Comparison of ENCODE assay signal across 8 mouse cellular contexts in the genomic region with DNA sequence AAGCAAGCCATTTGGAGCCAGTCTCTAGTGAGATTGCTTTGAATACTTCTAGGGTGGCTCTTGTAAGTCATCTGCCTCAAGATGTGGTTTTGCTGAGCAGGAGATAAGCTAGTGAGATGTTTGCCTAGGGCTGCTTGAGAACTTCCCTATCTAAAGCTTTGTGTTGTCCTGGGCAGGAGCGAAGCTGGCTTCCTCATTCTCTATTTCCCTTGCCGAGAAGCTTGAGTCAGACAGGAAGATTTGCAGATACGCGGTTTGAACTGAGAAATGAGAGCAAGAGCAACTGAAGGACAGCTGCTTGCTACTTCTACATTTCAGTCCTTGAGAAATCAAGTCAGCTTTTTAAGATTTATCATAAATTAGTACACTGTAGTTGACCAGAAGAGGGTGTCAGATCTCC. TPM values are rescaled to one million over a fixed set of nuclear protein-coding genes. Genes with fewer than 3 reads are reported as not detected.
A peak's percentile ranks its signal among the peaks of the same experiment; 100 is the strongest.
DNase-seq lines count a peak whose midpoint lies in the region; ATAC-seq and TF ChIP-seq lines count a peak whose summit lies in the region.

No protein-coding gene starts in this region.

- DNase-seq in forebrain, embryonic 14.5 days (ENCODE audit: low spot score), result no peak
- no peak for DNase-seq in thymus, postnatal 36 days
- no peak for DNase-seq in cerebellum, postnatal 36 days

- ATAC-seq in heart, embryonic 16.5 days (replicated peaks; ENCODE audit: extremely low read depth, insufficient read depth, low FRiP score), result no peak
- no peak for ATAC-seq in heart, embryonic 11.5 days (replicated peaks; ENCODE audit: insufficient number of reproducible peaks, low FRiP score, low TSS enrichment)
- ATAC-seq in forebrain, embryonic 14.5 days, result no peak
- ATAC-seq in cerebellum, adult (ENCODE audit: insufficient number of reproducible peaks, low FRiP score, low TSS enrichment), result no peak

- 45% methylated on average over 4 of the region's 4 CpGs for WGBS in heart, embryonic 16.5 days
- 46% methylated on average over 4 of the region's 4 CpGs for WGBS in heart, embryonic 11.5 days (ENCODE audit: insufficient replicate concordance)
- 60% methylated on average over 4 of the region's 4 CpGs for WGBS in forebrain, embryonic 14.5 days
- whole genome bisulfite sequencing in macrophage (ENCODE audit: missing documents), result 0% methylated on average over 4 of the region's 4 CpGs

- H3K9me3 ChIP-seq in heart, embryonic 16.5 days (replicated peaks; ENCODE audit: control insufficient read depth, low read length), result no peaks in the 10 kb centered on the region
- H3K9me3 ChIP-seq in heart, embryonic 11.5 days (replicated peaks; ENCODE audit: control insufficient read depth, low read length), result no peaks in the 10 kb centered on the region
- no peaks in the 10 kb centered on the region for H3K9me3 ChIP-seq in ES-Bruce4 (replicated peaks; ENCODE audit: control insufficient read depth, insufficient read depth, low read length, poor library complexity, severe bottlenecking)
- H3K9me3 ChIP-seq in forebrain, embryonic 14.5 days (replicated peaks; ENCODE audit: control insufficient read depth, low read length), result no peaks in the 10 kb centered on the region

- H3K9ac ChIP-seq in heart, embryonic 16.5 days (ENCODE audit: low read length), result no peak overlapping the region
- no peak overlapping the region for H3K9ac ChIP-seq in heart, embryonic 11.5 days (ENCODE audit: low read depth, low read length)
- peak overlapping the region; percentile 92 for H3K9ac ChIP-seq in ES-Bruce4 (ENCODE audit: low read depth, poor library complexity, severe bottlenecking)
- H3K9ac ChIP-seq in forebrain, embryonic 14.5 days (ENCODE audit: low read length), result no peak overlapping the region

- TF ChIP-seq POLR2A in ES-Bruce4 (IDR thresholded peaks at IDR 0.05; ENCODE audit: insufficient read depth, low read length), result no peak

- H3K36me3 ChIP-seq in heart, embryonic 16.5 days (ENCODE audit: control insufficient read depth, insufficient read depth), result peaks cover 22% of the 10 kb centered on the region
- peaks cover 5% of the 10 kb centered on the region for H3K36me3 ChIP-seq in heart, embryonic 11.5 days (ENCODE audit: control insufficient read depth, insufficient read depth, low read length)
- peaks cover 41% of the 10 kb centered on the region for H3K36me3 ChIP-seq in ES-Bruce4 (ENCODE audit: control insufficient read depth, insufficient read depth, low read length, poor library complexity, severe bottlenecking)
- peaks cover 32% of the 10 kb centered on the region for H3K36me3 ChIP-seq in forebrain, embryonic 14.5 days (ENCODE audit: control insufficient read depth, insufficient read depth, low read length)
- no peaks in the 10 kb centered on the region; the same call in 1 of the 2 replicates for H3K36me3 ChIP-seq in macrophage (ENCODE audit: inconsistent target)

- no peaks in the 10 kb centered on the region for H3K27me3 ChIP-seq in heart, embryonic 16.5 days (ENCODE audit: control insufficient read depth, insufficient read depth, low read length)
- H3K27me3 ChIP-seq in heart, embryonic 11.5 days (ENCODE audit: control insufficient read depth, insufficient read depth, low read length), result no peaks in the 10 kb centered on the region
- H3K27me3 ChIP-seq in ES-Bruce4 (ENCODE audit: control insufficient read depth, insufficient read depth, low read length, poor library complexity, severe bottlenecking), result no peaks in the 10 kb centered on the region
- no peaks in the 10 kb centered on the region for H3K27me3 ChIP-seq in forebrain, embryonic 14.5 days (replicated peaks; ENCODE audit: control insufficient read depth, insufficient read depth, low read length)

- peaks cover 24% of the 10 kb centered on the region for H3K79me2 ChIP-seq in macrophage (ENCODE audit: inconsistent target)

- 0 out of 2 replicates have a peak overlapping the region, but pooled peaks have one; percentile 18 for H3K27ac ChIP-seq in heart, embryonic 16.5 days (ENCODE audit: low read length)
- H3K27ac ChIP-seq in heart, embryonic 11.5 days (ENCODE audit: low read depth, low read length), result no peak overlapping the region
- H3K27ac ChIP-seq in ES-Bruce4 (ENCODE audit: insufficient read depth, low read length), result peak overlapping the region; percentile 77
- no peak overlapping the region for H3K27ac ChIP-seq in forebrain, embryonic 14.5 days (ENCODE audit: low read depth, low read length)
- peak overlapping the region; percentile 90 for H3K27ac ChIP-seq in macrophage

- TF ChIP-seq CTCF in ES-Bruce4 (IDR thresholded peaks at IDR 0.05; ENCODE audit: low read depth, low read length), result no peak

- TF ChIP-seq EP300 in ES-Bruce4 (IDR thresholded peaks at IDR 0.05; ENCODE audit: insufficient read depth, low read depth, low read length), result no peak

- H3K4me1 ChIP-seq in heart, embryonic 16.5 days (ENCODE audit: control insufficient read depth, insufficient read depth, low read length), result peaks cover 20% of the 10 kb centered on the region
- H3K4me1 ChIP-seq in heart, embryonic 11.5 days (ENCODE audit: control insufficient read depth, insufficient read depth, low read length), result peaks cover 8% of the 10 kb centered on the region
- H3K4me1 ChIP-seq in ES-Bruce4 (ENCODE audit: control insufficient read depth, insufficient read depth, low read length), result no peaks in the 10 kb centered on the region
- H3K4me1 ChIP-seq in forebrain, embryonic 14.5 days (ENCODE audit: control insufficient read depth, insufficient read depth, low read length), result peaks cover 11% of the 10 kb centered on the region

- no peak overlapping the region for H3K4me2 ChIP-seq in heart, embryonic 16.5 days (ENCODE audit: low read depth, low read length)
- H3K4me2 ChIP-seq in heart, embryonic 11.5 days, result no peak overlapping the region
- H3K4me2 ChIP-seq in forebrain, embryonic 14.5 days (ENCODE audit: low read length), result 0 out of 2 replicates have a peak overlapping the region, but pooled peaks have one; percentile 20

- no peak overlapping the region; the same call in 1 of the 2 replicates for H3K4me3 ChIP-seq in heart, embryonic 16.5 days (ENCODE audit: low read length)
- H3K4me3 ChIP-seq in heart, embryonic 11.5 days (ENCODE audit: low read depth, low read length), result no peak overlapping the region
- H3K4me3 ChIP-seq in ES-Bruce4 (ENCODE audit: low read depth, low read length) (no peak overlapping the region; the same call in 1 of the 2 replicates), macrophage (ENCODE audit: inconsistent target) (no peak overlapping the region)
- no peak overlapping the region for H3K4me3 ChIP-seq in forebrain, embryonic 14.5 days (ENCODE audit: low read depth, low read length)

RNA-seq across cellular contexts. Expression of a gene that starts 3.2 kb away (rescaled TPM):
- polyA plus RNA-seq in heart, embryonic 16.5 days (2015; fragmentation: Nextera tagmentation; extraction: Ambion mirVana), result 814 and 845 TPM in 2 replicates
- polyA plus RNA-seq in heart, embryonic 11.5 days (2014; fragmentation: Nextera tagmentation; extraction: Ambion mirVana), result 925 and 966 TPM in 2 replicates
- polyA plus RNA-seq in ES-Bruce4 (2011; ENCODE audit: insufficient read depth, insufficient read length, low read depth, missing spikeins) (1,660 and 1,729 TPM in 2 replicates), macrophage (2018) (597 to 1,790 TPM (median 1,385 TPM) in 3 replicates)
- polyA plus RNA-seq in forebrain, embryonic 14.5 days (2014; fragmentation: Nextera tagmentation; extraction: Ambion mirVana), result 1,006 and 1,170 TPM in 2 replicates
- 100 to 1,000 TPM; 101 to 576 (median 304) TPM for total RNA-seq in macrophage (2018; cell fraction: chromatin; rRNA removed)
- total RNA-seq in macrophage (2018; cell fraction: cytosol; rRNA removed), result 1,000 to 10,000 TPM; 1,050 to 1,807 (median 1,316) TPM
- total RNA-seq in macrophage (2018; cell fraction: nucleus; rRNA removed), result 100 to 1,000 TPM; 259 to 636 (median 352) TPM

RNA-seq across cellular contexts. Expression of a gene that starts 13.2 kb away (rescaled TPM):
- polyA plus RNA-seq in heart, embryonic 16.5 days (2015; fragmentation: Nextera tagmentation; extraction: Ambion mirVana), result 0.76 and 1.3 TPM in 2 replicates
- 0.06 and 0.07 TPM in 2 replicates for polyA plus RNA-seq in heart, embryonic 11.5 days (2014; fragmentation: Nextera tagmentation; extraction: Ambion mirVana)
- not detected in 2 replicates for polyA plus RNA-seq in ES-Bruce4 (2011; ENCODE audit: insufficient read depth, insufficient read length, low read depth, missing spikeins)
- polyA plus RNA-seq in forebrain, embryonic 14.5 days (2014; fragmentation: Nextera tagmentation; extraction: Ambion mirVana), result 0.10 and 0.19 TPM in 2 replicates
- 1,000 to 10,000 TPM in 22 of 26 experiments, 100 to 1,000 TPM in 4; 983 to 1,799 (median 1,306) TPM for total RNA-seq in macrophage (2018; cell fraction: chromatin; rRNA removed)
- total RNA-seq in macrophage (2018; cell fraction: cytosol; rRNA removed), result 100 to 1,000 TPM; 328 to 595 (median 441) TPM
- 1,000 to 10,000 TPM in 17 of 26 experiments, 100 to 1,000 TPM in 9; 644 to 1,542 (median 1,089) TPM for total RNA-seq in macrophage (2018; cell fraction: nucleus; rRNA removed)
- 163 to 667 TPM (median 409 TPM) in 3 replicates for polyA plus RNA-seq in macrophage (2018)

RNA-seq across cellular contexts. Expression of a gene that starts 13.7 kb away (rescaled TPM):
- 35.8 and 37.8 TPM in 2 replicates for polyA plus RNA-seq in heart, embryonic 16.5 days (2015; fragmentation: Nextera tagmentation; extraction: Ambion mirVana)
- polyA plus RNA-seq in heart, embryonic 11.5 days (2014; fragmentation: Nextera tagmentation; extraction: Ambion mirVana), result 23.9 and 30.2 TPM in 2 replicates
- polyA plus RNA-seq in ES-Bruce4 (2011; ENCODE audit: insufficient read depth, insufficient read length, low read depth, missing spikeins) (44.6 and 48.3 TPM in 2 replicates), macrophage (2018) (31.1 to 42.2 TPM (median 40.9 TPM) in 3 replicates)
- polyA plus RNA-seq in forebrain, embryonic 14.5 days (2014; fragmentation: Nextera tagmentation; extraction: Ambion mirVana), result 35.1 and 49.3 TPM in 2 replicates
- total RNA-seq in macrophage (2018; cell fraction: chromatin; rRNA removed), result 10 to 100 TPM; 10.6 to 49.7 (median 21.6) TPM
- 10 to 100 TPM; 19.8 to 52.3 (median 32.5) TPM for total RNA-seq in macrophage (2018; cell fraction: cytosol; rRNA removed)
- 10 to 100 TPM; 25.0 to 66.8 (median 38.6) TPM for total RNA-seq in macrophage (2018; cell fraction: nucleus; rRNA removed)

RNA-seq across cellular contexts. Expression of a gene that starts 14.4 kb away (rescaled TPM):
- polyA plus RNA-seq in heart, embryonic 16.5 days (2015; fragmentation: Nextera tagmentation; extraction: Ambion mirVana), result 207 and 237 TPM in 2 replicates
- polyA plus RNA-seq in heart, embryonic 11.5 days (2014; fragmentation: Nextera tagmentation; extraction: Ambion mirVana), result 173 and 197 TPM in 2 replicates
- 60.6 and 64.6 TPM in 2 replicates for polyA plus RNA-seq in ES-Bruce4 (2011; ENCODE audit: insufficient read depth, insufficient read length, low read depth, missing spikeins)
- polyA plus RNA-seq in forebrain, embryonic 14.5 days (2014; fragmentation: Nextera tagmentation; extraction: Ambion mirVana), result 233 TPM in 2 replicates
- total RNA-seq in macrophage (2018; cell fraction: chromatin; rRNA removed), result 10 to 100 TPM in 24 of 26 experiments, 1 to 10 TPM in 2; 8.2 to 50.8 (median 30.6) TPM
- total RNA-seq in macrophage (2018; cell fraction: cytosol; rRNA removed), result 10 to 100 TPM; 21.9 to 48.2 (median 37.9) TPM
- 10 to 100 TPM; 11.7 to 48.9 (median 26.5) TPM for total RNA-seq in macrophage (2018; cell fraction: nucleus; rRNA removed)
- 16.8 to 42.4 TPM (median 42.3 TPM) in 3 replicates for polyA plus RNA-seq in macrophage (2018)

RNA-seq across cellular contexts. Expression of a gene that starts 29.7 kb away (rescaled TPM):
- polyA plus RNA-seq in heart, embryonic 16.5 days (2015; fragmentation: Nextera tagmentation; extraction: Ambion mirVana), result 7.0 and 7.3 TPM in 2 replicates
- polyA plus RNA-seq in heart, embryonic 11.5 days (2014; fragmentation: Nextera tagmentation; extraction: Ambion mirVana), result 5.7 and 6.2 TPM in 2 replicates
- 15.9 and 16.4 TPM in 2 replicates for polyA plus RNA-seq in ES-Bruce4 (2011; ENCODE audit: insufficient read depth, insufficient read length, low read depth, missing spikeins)
- polyA plus RNA-seq in forebrain, embryonic 14.5 days (2014; fragmentation: Nextera tagmentation; extraction: Ambion mirVana), result 1.8 and 2.1 TPM in 2 replicates
- 10 to 100 TPM in 16 of 26 experiments, 1 to 10 TPM in 10; 3.3 to 25.9 (median 11.9) TPM for total RNA-seq in macrophage (2018; cell fraction: chromatin; rRNA removed)
- total RNA-seq in macrophage (2018; cell fraction: cytosol; rRNA removed), result 1 to 10 TPM in 7 of 26 experiments, under 1 TPM in 19; 0.33 to 2.0 (median 0.82) TPM
- 10 to 100 TPM in 8 of 26 experiments, 1 to 10 TPM in 18; 2.2 to 21.0 (median 5.2) TPM for total RNA-seq in macrophage (2018; cell fraction: nucleus; rRNA removed)
- polyA plus RNA-seq in macrophage (2018), result 0.28 to 2.0 TPM (median 0.70 TPM) in 3 replicates

Comparison
In these comparisons a context has a peak if more than half of its experiments do, and no peak if none do; other contexts are left out.
1. H3K27ac ChIP-seq: peak in heart, embryonic 16.5 days (single experiment), ES-Bruce4 (single experiment) and macrophage (single experiment); none in heart, embryonic 11.5 days (single experiment) and forebrain, embryonic 14.5 days (single experiment).
2. RNA of a gene that starts 13.2 kb away (polyA plus RNA-seq): 163 to 667 TPM in macrophage; 0.76 to 1.3 TPM in heart, embryonic 16.5 days, 0.10 to 0.19 TPM in forebrain, embryonic 14.5 days, 0.06 to 0.07 TPM in heart, embryonic 11.5 days and not detected in ES-Bruce4; every median in the first group is over 10 times any median in the second.